Mouse (Mus musculus): ENCODE measurements around the gene Tyk2. TPM values are rescaled to one million over a fixed set of nuclear protein-coding genes. Genes with fewer than 3 reads are reported as not detected.

Tyk2 gene
- 16.3 and 31.2 TPM in 2 replicates for polyA plus RNA-seq (2012; rRNA removed)

- peak within 1 kb of the TSS; percentile 42; the same call in 1 of the 2 replicates for H3K27ac ChIP-seq (ENCODE audit: insufficient read depth, low read depth, low read length)
- peaks cover 12% of the 10 kb centered on the region for H3K4me1 ChIP-seq (ENCODE audit: control insufficient read depth, insufficient read depth, insufficient read length, low read length)
- H3K27me3 ChIP-seq (ENCODE audit: control insufficient read depth, insufficient read depth, low read length), result no peaks in the 10 kb centered on the region
- peak within 1 kb of the TSS; percentile 74 for H3K4me3 ChIP-seq (ENCODE audit: low read depth, low read length)
- H3K36me3 ChIP-seq (ENCODE audit: control insufficient read depth, insufficient read depth, low read length), result peaks cover 16% of the 10 kb centered on the region
- 5% methylated on average over 37 of the region's 37 CpGs for WGBS
- no peak for TF ChIP-seq CTCF (IDR thresholded peaks at IDR 0.05; ENCODE audit: extremely low read depth, insufficient read length, insufficient replicate concordance, low read depth, low read length)
- TF ChIP-seq POLR2A (IDR thresholded peaks at IDR 0.05; ENCODE audit: low read depth, low read length), result peak; percentile 81; the same call in 1 of the 2 replicates
These were observed at the start of gene Tyk2 for GRCm38 (mm10) chr9:21131059-21131956. Tyk2 (minus strand) TSS chr9:21131243.

DNA sequence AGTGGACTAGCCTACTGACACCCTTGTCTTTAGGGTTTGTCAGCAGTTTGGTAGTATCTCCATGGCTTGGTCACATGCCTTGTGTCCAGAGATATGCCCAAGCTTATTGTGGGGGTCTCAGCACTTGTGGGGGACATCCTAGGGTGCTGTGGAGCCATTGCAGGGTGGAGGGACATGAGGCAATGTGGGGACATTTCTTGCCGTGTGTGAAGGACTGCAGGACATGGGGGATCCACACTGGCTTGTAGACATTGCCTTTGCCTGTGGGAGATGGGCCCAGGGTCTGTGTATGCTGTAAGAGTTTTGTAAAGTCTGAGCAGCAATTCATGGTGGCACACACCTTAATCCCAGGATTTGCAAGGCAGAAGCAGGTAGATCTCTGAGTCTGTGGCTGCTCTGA, 49.8 kb upstream of the Tyk2 start:
- Histone ChIP-seq H3K27ac (ENCODE audit: insufficient read depth, low read depth, low read length) (no peak overlapping the region), H3K4me3 (ENCODE audit: low read depth, low read length) (no peak overlapping the region), H3K27me3 (ENCODE audit: control insufficient read depth, insufficient read depth, low read length) (no peaks in the 10 kb centered on the region), H3K36me3 (ENCODE audit: control insufficient read depth, insufficient read depth, low read length) (no peaks in the 10 kb centered on the region), H3K4me1 (ENCODE audit: control insufficient read depth, insufficient read depth, insufficient read length, low read length) (peaks cover 13% of the 10 kb centered on the region)
- WGBS, result 91% methylated on average over 1 of the region's 1 CpGs
- TF ChIP-seq POLR2A (IDR thresholded peaks at IDR 0.05; ENCODE audit: low read depth, low read length), result no peak
- no peak for TF ChIP-seq CTCF (IDR thresholded peaks at IDR 0.05; ENCODE audit: extremely low read depth, insufficient read length, insufficient replicate concordance, low read depth, low read length)

DNA sequence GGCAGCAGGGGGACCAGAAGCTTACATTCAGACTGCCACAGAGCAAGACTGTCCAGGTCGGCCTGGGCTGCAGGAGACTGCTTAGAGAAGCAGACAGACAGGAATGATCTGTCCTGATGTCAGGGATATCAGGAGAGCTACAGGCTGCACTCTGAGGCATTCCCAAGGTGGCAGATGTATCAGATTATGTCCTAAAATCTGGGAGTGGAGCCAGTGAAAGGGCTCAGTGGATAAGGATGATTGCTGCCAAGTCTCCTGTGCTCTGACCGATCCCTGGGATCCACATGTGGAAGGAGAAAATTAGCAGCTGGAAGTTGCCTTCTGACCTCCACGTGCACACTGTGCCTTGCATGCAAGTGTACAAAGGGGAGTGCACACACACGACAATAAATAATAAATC, 49.4 kb upstream of the Tyk2 start:
- no peaks in the 10 kb centered on the region for H3K36me3 ChIP-seq (ENCODE audit: control insufficient read depth, insufficient read depth, low read length)
- no peak overlapping the region for H3K27ac ChIP-seq (ENCODE audit: insufficient read depth, low read depth, low read length)
- no peak for TF ChIP-seq CTCF (IDR thresholded peaks at IDR 0.05; ENCODE audit: extremely low read depth, insufficient read length, insufficient replicate concordance, low read depth, low read length)
- no peak for TF ChIP-seq POLR2A (IDR thresholded peaks at IDR 0.05; ENCODE audit: low read depth, low read length)
- H3K4me1 ChIP-seq (ENCODE audit: control insufficient read depth, insufficient read depth, insufficient read length, low read length), result peaks cover 13% of the 10 kb centered on the region
- 39% methylated on average over 4 of the region's 4 CpGs for WGBS
- H3K27me3 ChIP-seq (ENCODE audit: control insufficient read depth, insufficient read depth, low read length), result no peaks in the 10 kb centered on the region
- no peak overlapping the region for H3K4me3 ChIP-seq (ENCODE audit: low read depth, low read length)

DNA sequence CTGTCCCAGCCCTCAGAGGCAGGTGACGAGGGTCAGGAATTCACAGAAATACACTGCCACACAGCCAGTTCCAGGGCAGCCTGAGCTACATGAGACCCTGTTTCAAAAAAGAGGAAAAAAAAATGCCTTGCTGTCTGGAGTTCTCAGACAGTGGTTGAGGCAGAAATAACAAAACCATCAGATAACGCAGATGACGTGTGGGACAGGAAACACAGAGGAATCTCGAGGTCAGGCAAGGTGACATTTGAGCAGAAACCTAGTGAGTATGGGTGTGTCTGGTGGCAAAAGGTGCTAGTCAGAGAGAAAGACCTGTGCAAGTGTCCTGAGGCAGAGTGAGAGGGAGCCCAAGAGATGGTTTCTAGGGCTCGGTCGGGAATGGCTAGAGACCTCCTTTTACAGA, 41.3 kb upstream of the Tyk2 start:
- no peaks in the 10 kb centered on the region for H3K36me3 ChIP-seq (ENCODE audit: control insufficient read depth, insufficient read depth, low read length)
- H3K27me3 ChIP-seq (ENCODE audit: control insufficient read depth, insufficient read depth, low read length), result no peaks in the 10 kb centered on the region
- no peak overlapping the region for H3K4me3 ChIP-seq (ENCODE audit: low read depth, low read length)
- peaks cover 11% of the 10 kb centered on the region; the same call in 1 of the 2 replicates for H3K4me1 ChIP-seq (ENCODE audit: control insufficient read depth, insufficient read depth, insufficient read length, low read length)
- WGBS, result 65% methylated on average over 6 of the region's 6 CpGs
- 0 out of 2 replicates have a peak overlapping the region, but pooled peaks have one; percentile 2 for H3K27ac ChIP-seq (ENCODE audit: insufficient read depth, low read depth, low read length)
- TF ChIP-seq CTCF (IDR thresholded peaks at IDR 0.05; ENCODE audit: extremely low read depth, insufficient read length, insufficient replicate concordance, low read depth, low read length) (no peak), POLR2A (IDR thresholded peaks at IDR 0.05; ENCODE audit: low read depth, low read length) (no peak)

DNA sequence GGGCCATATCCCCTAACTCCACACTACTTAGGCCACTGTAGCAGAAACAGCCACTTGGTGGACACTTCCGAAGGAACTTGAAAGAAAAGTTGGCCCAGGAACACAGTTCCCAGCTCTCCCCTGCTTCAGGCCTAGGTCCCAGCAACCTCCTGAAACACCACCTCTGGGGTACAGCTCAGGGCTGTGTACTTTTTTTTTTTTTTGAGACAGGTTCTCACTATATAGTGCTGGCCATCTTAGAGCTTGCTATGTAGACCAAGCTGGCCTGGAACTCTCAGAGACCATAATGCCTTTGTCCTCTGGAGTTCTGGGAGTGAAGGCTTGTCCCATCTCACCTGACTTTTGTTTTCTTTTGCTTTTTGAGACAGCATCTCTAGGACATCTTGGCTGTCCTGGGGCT, 38.1 kb upstream of the Tyk2 start:
- WGBS, result 22% methylated on average over 1 of the region's 1 CpGs
- no peak overlapping the region for H3K4me3 ChIP-seq (ENCODE audit: low read depth, low read length)
- peaks cover 20% of the 10 kb centered on the region for H3K4me1 ChIP-seq (ENCODE audit: control insufficient read depth, insufficient read depth, insufficient read length, low read length)
- peaks cover 24% of the 10 kb centered on the region for H3K27me3 ChIP-seq (ENCODE audit: control insufficient read depth, insufficient read depth, low read length)
- no peak for TF ChIP-seq POLR2A (IDR thresholded peaks at IDR 0.05; ENCODE audit: low read depth, low read length)
- no peak for TF ChIP-seq CTCF (IDR thresholded peaks at IDR 0.05; ENCODE audit: extremely low read depth, insufficient read length, insufficient replicate concordance, low read depth, low read length)
- H3K27ac ChIP-seq (ENCODE audit: insufficient read depth, low read depth, low read length), result no peak overlapping the region; the same call in 1 of the 2 replicates
- no peaks in the 10 kb centered on the region for H3K36me3 ChIP-seq (ENCODE audit: control insufficient read depth, insufficient read depth, low read length)

- TF ChIP-seq POLR2A (IDR thresholded peaks at IDR 0.05; ENCODE audit: low read depth, low read length) (no peak; the same call in 1 of the 2 replicates), CTCF (IDR thresholded peaks at IDR 0.05; ENCODE audit: extremely low read depth, insufficient read length, insufficient replicate concordance, low read depth, low read length) (peak; percentile 93; the same call in 1 of the 2 replicates)
- Histone ChIP-seq H3K27ac (ENCODE audit: insufficient read depth, low read depth, low read length) (peak overlapping the region; percentile 80), H3K27me3 (ENCODE audit: control insufficient read depth, insufficient read depth, low read length) (peaks cover 29% of the 10 kb centered on the region), H3K36me3 (ENCODE audit: control insufficient read depth, insufficient read depth, low read length) (no peaks in the 10 kb centered on the region), H3K4me3 (ENCODE audit: low read depth, low read length) (peak overlapping the region; percentile 59), H3K4me1 (ENCODE audit: control insufficient read depth, insufficient read depth, insufficient read length, low read length) (peaks cover 22% of the 10 kb centered on the region)
- 9% methylated on average over 30 of the region's 30 CpGs for WGBS
These were observed 37.4 kb upstream of the Tyk2 start for GRCm38 (mm10) chr9:21168161-21169123.
